Mouse (Mus musculus) stomach, postnatal 0 days (tissue): ENCODE measurements around the gene Rhoh. TPM values are rescaled to one million over a fixed set of nuclear protein-coding genes. Genes with fewer than 3 reads are reported as not detected.

Source experiments
- ATAC-seq: fragments of 200-750 bp; cut with Nextera tagmentation; 2 replicates; pipeline ENCODE4 v1.8.0; 2017; ENCODE audit not compliant: low FRiP score, low TSS enrichment
- DNase-seq: peaks from one replicate; pipeline ENCODE4 v3.0.0-alpha.2; 2016; ENCODE audit warnings: low spot score
- H3K27ac ChIP-seq: fragments of 300-500 bp; sonication (generic); replicated peaks from 2 replicates; pipeline ENCODE4 v1.5.1; 2014; ENCODE audit warnings: mild to moderate bottlenecking, control low read depth
- H3K27me3 ChIP-seq: fragments of 300-500 bp; sonication (generic); 2 replicates; pipeline ENCODE4 v1.6.1; 2014; ENCODE audit warnings: low read length; ENCODE audit not compliant: control insufficient read depth, insufficient read depth
- H3K36me3 ChIP-seq: fragments of 300-500 bp; sonication (generic); 2 replicates; pipeline ENCODE4 v1.6.1; 2014; ENCODE audit warnings: low read length, mixed read lengths; ENCODE audit not compliant: control insufficient read depth, insufficient read depth
- H3K4me1 ChIP-seq: fragments of 300-500 bp; sonication (generic); replicated peaks from 2 replicates; pipeline ENCODE4 v1.6.1; 2014; ENCODE audit warnings: antibody characterized with exemption; ENCODE audit not compliant: control insufficient read depth, insufficient read depth
- H3K4me2 ChIP-seq: fragments of 300-500 bp; sonication (generic); replicated peaks from 2 replicates; pipeline ENCODE4 v1.6.1; 2014; ENCODE audit warnings: low read depth, mild to moderate bottlenecking, control low read depth, moderate library complexity
- H3K4me3 ChIP-seq: fragments of 300-500 bp; sonication (generic); 2 replicates; pipeline ENCODE4 v1.5.1; 2014; ENCODE audit warnings: low read depth, low read length, control low read depth
- H3K9ac ChIP-seq: fragments of 300-500 bp; sonication (generic); 2 replicates; pipeline ENCODE4 v1.6.1; 2014; ENCODE audit warnings: mild to moderate bottlenecking, low read length, control low read depth, mixed read lengths
- H3K9me3 ChIP-seq: fragments of 300-500 bp; sonication (generic); 2 replicates; pipeline ENCODE4 v1.6.1; 2016; ENCODE audit warnings: low read length; ENCODE audit not compliant: control insufficient read depth
- CTCF ChIP-seq: IDR thresholded peaks from 2 replicates; pipeline ENCODE4 v1.5.1; 2016; ENCODE audit warnings: antibody characterized with exemption, low read depth, mild to moderate bottlenecking, moderate library complexity
- EP300 ChIP-seq: optimal IDR thresholded peaks from 2 replicates; pipeline ENCODE3; 2016; ENCODE audit warnings: antibody characterized with exemption
- WGBS: fragments of 180-500 bp; shearing (Covaris S2); extraction: QIAGEN DNeasy Blood & Tissue Kit; methylation state at CpG from one replicate; pipeline ENCODE4 v1.1.7; 2014; 5-methylcytosine and 5-hydroxymethylcytosine counted together
- polyA plus RNA-seq: library from polyadenylated mRNA; unstranded; fragments of >200 nt; fragmentation: Nextera tagmentation; extraction: Ambion mirVana; gene quantifications from 2 replicates; pipeline ENCODE4 v1.2.1, GENCODE M21; 2015

Rhoh gene
- polyA plus RNA-seq, 1 experiment from 2014 or later, result 0.51 TPM

DNA sequence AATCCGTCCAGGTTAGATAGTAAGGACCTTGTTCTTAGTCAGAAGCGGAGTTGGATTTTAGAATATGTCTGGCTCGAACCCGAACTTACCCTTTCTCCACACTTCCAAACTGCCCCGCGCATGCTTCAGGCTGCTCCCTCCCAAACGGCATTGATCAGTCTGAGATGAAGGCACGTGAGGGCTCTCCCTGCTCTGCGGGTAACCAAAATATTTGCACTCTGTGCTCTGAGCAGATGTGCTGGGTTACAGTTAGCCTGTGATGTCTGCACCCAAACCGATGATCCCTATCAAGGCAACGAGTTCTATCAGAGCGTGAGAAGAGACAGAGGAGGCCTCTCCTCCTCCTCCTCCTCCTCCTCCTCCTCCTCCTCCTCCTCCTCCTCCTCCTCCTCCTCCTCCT lies 3.1 kb upstream of the Rhoh start:
- ATAC-seq, result no peak
- no peak overlapping the region for H3K4me3 ChIP-seq
- H3K27me3 ChIP-seq, result no peaks in the 10 kb centered on the region
- H3K9ac ChIP-seq, result no peak overlapping the region
- WGBS, result 64% methylated on average over 12 of the region's 12 CpGs
- H3K4me2 ChIP-seq, result no peak overlapping the region
- H3K36me3 ChIP-seq, result no peaks in the 10 kb centered on the region
- no peak for DNase-seq
- no peak overlapping the region for H3K27ac ChIP-seq
- no peaks in the 10 kb centered on the region for H3K4me1 ChIP-seq
- TF ChIP-seq CTCF (no peak), EP300 (no peak)
- H3K9me3 ChIP-seq, result no peaks in the 10 kb centered on the region

DNA sequence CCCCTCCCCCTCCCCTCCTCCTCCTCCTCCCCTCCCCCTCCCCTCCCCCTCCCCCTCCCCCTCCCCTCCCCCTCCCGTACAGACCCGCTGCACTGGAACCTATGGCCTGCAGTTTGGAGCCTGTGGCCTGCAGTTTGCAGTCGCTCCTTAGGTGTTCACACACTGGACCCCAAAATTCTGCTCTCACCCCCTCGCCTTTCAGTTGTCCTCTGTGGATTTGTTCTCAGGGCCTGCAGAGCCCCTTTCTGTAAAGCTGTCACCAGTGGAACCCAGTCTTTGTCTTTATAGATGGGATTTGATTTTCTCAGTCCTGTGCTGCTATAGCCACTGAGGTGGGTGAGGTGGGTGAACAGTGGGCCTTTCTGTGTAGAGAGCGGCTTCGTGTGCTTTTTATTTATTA lies 2.7 kb upstream of the Rhoh start:
- 0 out of 2 replicates have a peak overlapping the region, but pooled peaks have one; percentile 40 for H3K27ac ChIP-seq
- no peak overlapping the region for H3K4me2 ChIP-seq
- H3K4me3 ChIP-seq, result no peak overlapping the region
- ATAC-seq, result no peak
- no peaks in the 10 kb centered on the region for H3K36me3 ChIP-seq
- no peak for TF ChIP-seq EP300
- no peak for TF ChIP-seq CTCF
- H3K4me1 ChIP-seq, result no peaks in the 10 kb centered on the region
- WGBS, result 86% methylated on average over 4 of the region's 6 CpGs
- H3K9ac ChIP-seq, result no peak overlapping the region
- no peaks in the 10 kb centered on the region for H3K9me3 ChIP-seq
- H3K27me3 ChIP-seq, result no peaks in the 10 kb centered on the region
- DNase-seq, result no peak

DNA sequence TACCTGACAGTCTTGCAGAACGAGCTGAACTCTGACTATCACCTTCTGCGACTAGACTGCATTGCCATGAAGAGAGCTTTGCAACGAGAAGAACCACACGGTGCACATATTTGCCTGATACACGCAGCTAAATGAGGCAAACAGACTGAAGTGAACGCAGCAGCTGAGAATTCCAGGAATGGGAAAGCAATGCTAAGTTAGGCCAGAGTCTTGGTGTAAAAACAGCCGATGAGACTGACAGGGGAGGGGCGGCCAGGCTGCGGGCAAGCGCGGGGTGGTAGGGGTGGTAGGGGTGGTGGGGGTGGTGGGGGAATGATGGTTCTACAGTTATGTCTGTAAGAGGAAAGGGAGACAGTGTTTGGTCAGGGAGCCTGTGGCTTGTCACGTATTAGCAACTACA lies 2.1 kb upstream of the Rhoh start:
- DNase-seq (peak; percentile 20), ATAC-seq (no peak)
- Histone ChIP-seq H3K27ac (peak overlapping the region; percentile 40; the same call in 1 of the 2 replicates), H3K4me3 (no peak overlapping the region), H3K4me1 (no peaks in the 10 kb centered on the region), H3K9me3 (no peaks in the 10 kb centered on the region), H3K9ac (no peak overlapping the region), H3K27me3 (no peaks in the 10 kb centered on the region), H3K4me2 (no peak overlapping the region), H3K36me3 (no peaks in the 10 kb centered on the region)
- WGBS, result 19% methylated on average over 12 of the region's 12 CpGs
- TF ChIP-seq EP300 (no peak), CTCF (no peak)

DNA sequence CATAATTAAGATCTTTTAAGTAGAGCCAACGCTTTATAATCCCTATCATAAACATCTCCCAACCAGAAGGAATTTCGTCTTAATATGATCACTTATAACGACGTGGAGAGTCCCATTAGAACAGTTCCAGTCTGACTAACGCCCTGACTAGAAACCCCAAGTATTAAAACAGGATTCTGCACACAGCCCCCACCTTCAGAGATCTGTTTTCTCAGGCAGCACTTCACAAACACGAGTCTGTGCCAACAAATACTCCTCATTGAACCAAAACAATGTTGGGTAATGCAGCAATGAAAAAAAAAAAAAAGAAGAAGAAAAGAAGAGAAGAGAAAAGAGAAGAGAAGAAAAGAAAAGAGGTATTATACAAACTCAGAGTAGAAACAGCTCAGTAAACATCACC lies 1.6 kb upstream of the Rhoh start:
- H3K4me2 ChIP-seq, result no peak overlapping the region
- H3K27me3 ChIP-seq, result no peaks in the 10 kb centered on the region
- no peak for ATAC-seq
- H3K36me3 ChIP-seq, result no peaks in the 10 kb centered on the region
- WGBS, result 32% methylated on average over 6 of the region's 6 CpGs
- no peak for DNase-seq
- TF ChIP-seq EP300 (no peak), CTCF (no peak)
- no peaks in the 10 kb centered on the region for H3K9me3 ChIP-seq
- H3K9ac ChIP-seq, result no peak overlapping the region
- no peak overlapping the region for H3K4me3 ChIP-seq
- H3K27ac ChIP-seq, result no peak overlapping the region
- H3K4me1 ChIP-seq, result no peaks in the 10 kb centered on the region

DNA sequence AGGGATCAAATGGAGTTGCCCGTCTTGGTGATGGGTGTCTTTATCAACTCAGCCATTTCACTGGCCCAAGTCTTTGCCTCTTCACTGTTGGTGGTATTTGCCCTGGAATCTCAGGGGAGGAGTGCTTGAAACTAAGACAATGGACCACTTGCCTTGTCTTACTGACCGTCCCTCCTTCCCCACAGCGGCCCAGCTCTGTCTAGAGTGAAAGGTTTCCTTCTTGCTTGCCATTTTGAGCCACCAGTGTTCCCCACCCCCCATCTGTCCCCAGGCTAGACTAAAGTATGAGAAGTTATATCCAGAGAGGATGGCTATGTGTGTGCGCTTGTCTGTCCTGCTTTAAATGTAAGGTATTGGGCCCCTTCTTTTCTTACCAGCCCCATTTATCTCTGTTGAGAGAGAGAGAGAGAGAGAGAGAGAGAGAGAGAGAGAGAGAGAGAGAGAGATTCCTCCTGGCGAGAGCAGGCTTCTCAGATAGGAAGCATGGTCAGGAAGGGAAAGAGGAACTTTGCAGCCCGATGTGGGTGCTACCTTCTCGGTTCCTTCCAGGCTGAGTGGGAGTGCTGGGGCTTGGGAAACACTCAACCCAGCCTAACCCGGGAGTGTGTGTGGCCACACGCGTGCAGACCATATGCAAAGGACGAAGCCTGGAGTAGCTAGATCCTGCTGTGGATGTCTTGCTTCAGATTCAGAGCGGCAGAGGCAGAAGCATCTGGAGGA lies 572 bp upstream of the Rhoh start:
- H3K27me3 ChIP-seq, result no peaks in the 10 kb centered on the region
- no peaks in the 10 kb centered on the region for H3K36me3 ChIP-seq
- no peak overlapping the region for H3K27ac ChIP-seq
- no peak for TF ChIP-seq EP300
- TF ChIP-seq CTCF, result no peak
- H3K4me1 ChIP-seq, result no peaks in the 10 kb centered on the region
- no peak overlapping the region for H3K4me3 ChIP-seq
- no peak for DNase-seq
- no peaks in the 10 kb centered on the region for H3K9me3 ChIP-seq
- H3K9ac ChIP-seq, result no peak overlapping the region
- no peak for ATAC-seq
- H3K4me2 ChIP-seq, result no peak overlapping the region
- 85% methylated on average over 12 of the region's 12 CpGs for WGBS

DNA sequence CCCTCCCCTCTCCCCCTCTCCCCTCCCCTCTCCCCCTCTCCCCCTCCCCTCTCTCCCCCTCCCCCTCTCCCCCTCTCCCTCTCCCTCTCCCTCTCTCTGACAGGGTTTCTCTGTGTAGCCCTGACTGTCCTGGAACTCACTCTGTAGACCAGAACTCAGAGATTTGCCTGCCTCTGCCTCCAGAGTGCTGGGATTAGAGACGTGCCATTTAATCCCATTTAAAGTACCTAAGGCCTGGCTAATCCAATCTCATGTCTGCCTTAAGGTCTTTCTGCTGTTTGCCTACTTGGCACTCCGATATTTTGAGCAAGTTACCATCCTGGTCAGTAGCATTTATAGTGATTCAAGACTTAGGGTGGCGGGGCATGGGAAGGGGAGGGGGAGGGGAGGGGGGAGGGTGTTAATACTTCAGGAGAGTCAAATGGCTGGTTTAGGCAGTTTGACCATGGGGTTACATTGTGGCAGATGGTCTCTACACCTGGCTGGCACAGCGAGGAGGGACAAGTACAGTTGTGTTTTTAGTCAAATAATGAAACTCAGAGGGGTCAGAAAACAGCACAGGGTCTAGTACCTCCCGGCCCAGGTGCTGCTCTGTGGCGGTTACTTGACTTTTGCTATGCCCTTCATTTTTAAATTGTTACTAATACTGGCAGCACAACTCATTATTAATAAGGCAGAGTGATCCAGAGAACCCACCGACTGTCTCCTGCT lies 1.4 kb downstream of the Rhoh start:
- ATAC-seq (no peak), DNase-seq (no peak)
- Histone ChIP-seq H3K36me3 (no peaks in the 10 kb centered on the region), H3K9ac (no peak overlapping the region), H3K27me3 (no peaks in the 10 kb centered on the region), H3K4me2 (no peak overlapping the region), H3K4me3 (no peak overlapping the region), H3K9me3 (no peaks in the 10 kb centered on the region), H3K27ac (no peak overlapping the region), H3K4me1 (no peaks in the 10 kb centered on the region)
- TF ChIP-seq EP300 (no peak), CTCF (no peak)
- WGBS, result 96% methylated on average over 7 of the region's 7 CpGs
